Mouse (Mus musculus) kidney, adult 2 months (tissue): Measurements from ENCODE around the gene Nmu.

Source experiments
- CTCF ChIP-seq: fragments of 200-500 bp; conservative IDR thresholded peaks from 2 replicates; pipeline ENCODE4 v1.5.1; 2011; ENCODE audit warnings: low read depth, mild to moderate bottlenecking, control low read depth, low read length, moderate library complexity, mixed read lengths; ENCODE audit not compliant: insufficient read depth, insufficient read length
- POLR2A ChIP-seq: fragments of 200-500 bp; IDR thresholded peaks from one replicate; pipeline ENCODE4 v1.6.1; 2011; ENCODE audit warnings: low read depth, low read length, control low read depth

GRCm38 (mm10) chr5:76325113-76325512 lies 38.5 kb downstream of the Nmu start:
- TF ChIP-seq CTCF, result no peak
- TF ChIP-seq POLR2A, result no peak
